12 mouse cellular contexts compared by ENCODE assay signal in the genomic region with DNA sequence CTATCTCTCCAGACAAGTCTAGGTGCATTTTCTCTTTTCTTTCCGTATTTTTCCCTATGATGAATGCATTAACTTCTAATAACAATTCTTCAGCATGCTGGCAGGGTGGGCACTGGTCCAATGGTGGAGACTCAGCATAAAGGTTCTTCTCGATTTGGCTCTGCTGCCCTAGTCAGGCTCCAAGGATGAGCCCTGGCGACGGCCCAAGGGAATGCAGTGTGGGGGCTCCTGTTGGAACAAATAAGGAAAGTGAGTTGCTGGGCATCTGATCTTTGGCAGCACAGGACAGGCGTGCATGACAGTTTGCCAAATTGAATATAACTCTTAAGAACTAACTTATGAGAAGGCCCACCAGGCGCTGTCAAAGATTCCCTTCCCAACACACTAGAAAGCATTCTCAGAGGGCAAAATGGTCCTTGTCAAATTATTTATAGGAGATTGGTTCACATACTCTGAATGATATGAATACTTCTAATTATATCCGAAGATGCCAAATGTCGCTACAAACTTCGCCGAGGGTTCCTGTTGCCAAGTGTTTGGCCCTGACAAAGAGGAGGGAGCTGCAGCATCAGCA. TPM values are rescaled to one million over a fixed set of nuclear protein-coding genes. Genes with fewer than 3 reads are reported as not detected.
DNase-seq lines count a peak whose midpoint lies in the region; ATAC-seq and TF ChIP-seq lines count a peak whose summit lies in the region.
"Had no signal": no experiment of that assay in that cellular context is flagged by ENCODE, and none has a peak within 500 bp of the region (broad histone marks: within the 10 kb centered on the region; RNA-seq: fewer than 3 reads in every experiment).

Gene Myh8 (plus strand): TSS at position 524 of the 574 bp plus-strand sequence.

- no peak for TF ChIP-seq POLR2A in lung, adult 2 months (IDR thresholded peaks at IDR 0.05; ENCODE audit: borderline replicate concordance, extremely low read depth, low read depth, low read length)
- TF ChIP-seq POLR2A in brain, embryonic 14.5 days (IDR thresholded peaks at IDR 0.05; ENCODE audit: borderline replicate concordance, extremely low read depth, insufficient read depth, insufficient read length, poor library complexity, severe bottlenecking): no peak

- no peak for ATAC-seq in forebrain, postnatal 0 days
- ATAC-seq in forebrain, embryonic 11.5 days (replicated peaks; ENCODE audit: low FRiP score): no peak
- no peak for ATAC-seq in limb, embryonic 15.5 days (ENCODE audit: insufficient number of reproducible peaks, low FRiP score, low TSS enrichment, low read depth)
- ATAC-seq: midbrain, embryonic 16.5 days had no signal

- no peaks in the 10 kb centered on the region for H3K36me3 ChIP-seq in forebrain, postnatal 0 days (ENCODE audit: insufficient read depth)
- H3K36me3 ChIP-seq in forebrain, embryonic 11.5 days (ENCODE audit: control insufficient read depth, insufficient read depth, low read length): no peaks in the 10 kb centered on the region
- H3K36me3 ChIP-seq in limb, embryonic 15.5 days: no peaks in the 10 kb centered on the region

- H3K9ac ChIP-seq in forebrain, postnatal 0 days: no peak within 1 kb of the TSS
- no peak within 1 kb of the TSS for H3K9ac ChIP-seq in forebrain, embryonic 11.5 days (ENCODE audit: low read length)
- no peak within 1 kb of the TSS for H3K9ac ChIP-seq in limb, embryonic 15.5 days

- H3K4me1 ChIP-seq in forebrain, postnatal 0 days (ENCODE audit: insufficient read depth): no peaks in the 10 kb centered on the region
- no peaks in the 10 kb centered on the region for H3K4me1 ChIP-seq in forebrain, embryonic 11.5 days (replicated peaks; ENCODE audit: control insufficient read depth, insufficient read depth, low read length)
- H3K4me1 ChIP-seq in lung, adult 2 months (ENCODE audit: control insufficient read depth, insufficient read depth, low read length): no peaks in the 10 kb centered on the region
- H3K4me1 ChIP-seq in limb, embryonic 15.5 days: no peaks in the 10 kb centered on the region

- no peak within 1 kb of the TSS for H3K4me2 ChIP-seq in forebrain, postnatal 0 days (ENCODE audit: low read depth)
- H3K4me2 ChIP-seq in forebrain, embryonic 11.5 days (ENCODE audit: low read depth, low read length, severe bottlenecking): no peak within 1 kb of the TSS
- no peak within 1 kb of the TSS for H3K4me2 ChIP-seq in limb, embryonic 15.5 days

- TF ChIP-seq CTCF in forebrain, postnatal 0 days (IDR thresholded peaks at IDR 0.05; ENCODE audit: low read depth): no peak
- TF ChIP-seq CTCF in lung, adult 2 months (IDR thresholded peaks at IDR 0.05; ENCODE audit: insufficient read depth, low read length): no peak
- TF ChIP-seq CTCF in brain, embryonic 14.5 days (IDR thresholded peaks at IDR 0.05; ENCODE audit: borderline replicate concordance, extremely low read depth, insufficient read depth, insufficient read length): 0 out of 2 replicates have a peak, but pooled peaks have one; percentile 1

- H3K9me3 ChIP-seq in forebrain, postnatal 0 days (ENCODE audit: low read length): no peaks in the 10 kb centered on the region
- no peaks in the 10 kb centered on the region for H3K9me3 ChIP-seq in forebrain, embryonic 11.5 days (ENCODE audit: control insufficient read depth, low read length)
- H3K9me3 ChIP-seq in limb, embryonic 15.5 days: no peaks in the 10 kb centered on the region

- no peak within 1 kb of the TSS for H3K4me3 ChIP-seq in forebrain, postnatal 0 days (ENCODE audit: low read depth, low read length)
- no peak within 1 kb of the TSS for H3K4me3 ChIP-seq in forebrain, embryonic 11.5 days (ENCODE audit: low read depth, low read length)
- H3K4me3 ChIP-seq in lung, adult 2 months (replicated peaks; ENCODE audit: extremely low read depth, low read depth, low read length): no peak within 1 kb of the TSS
- H3K4me3 ChIP-seq in limb, embryonic 15.5 days: no peak within 1 kb of the TSS

- WGBS in forebrain, postnatal 0 days: 54% methylated on average over 10 of the region's 10 CpGs
- 90% methylated on average over 10 of the region's 10 CpGs for WGBS in forebrain, embryonic 11.5 days
- 60% methylated on average over 10 of the region's 10 CpGs for WGBS in lung, adult 2 months
- 79% methylated on average over 10 of the region's 10 CpGs for WGBS in limb, embryonic 15.5 days

- H3K27me3 ChIP-seq in forebrain, postnatal 0 days (ENCODE audit: insufficient read depth, low read length): no peaks in the 10 kb centered on the region
- H3K27me3 ChIP-seq in forebrain, embryonic 11.5 days (ENCODE audit: control insufficient read depth, insufficient read depth, low read length): no peaks in the 10 kb centered on the region
- H3K27me3 ChIP-seq in limb, embryonic 15.5 days: no peaks in the 10 kb centered on the region

- H3K27ac ChIP-seq in forebrain, postnatal 0 days (ENCODE audit: low read depth, low read length): no peak within 1 kb of the TSS
- H3K27ac ChIP-seq in forebrain, embryonic 11.5 days (ENCODE audit: low read depth, low read length): no peak within 1 kb of the TSS
- no peak within 1 kb of the TSS for H3K27ac ChIP-seq in limb, embryonic 15.5 days

- peak; percentile 18 for DNase-seq in forebrain, postnatal 0 days
- no peak for DNase-seq in forebrain, embryonic 11.5 days (ENCODE audit: low spot score)
- no peak for DNase-seq in lung, adult 2 months
- no peak for DNase-seq in lung, postnatal 25 days (ENCODE audit: low spot score)
- peak; percentile 79 for DNase-seq in brain, embryonic 14.5 days (ENCODE audit: low read depth)
- DNase-seq in retina, embryonic 14.5 days (ENCODE audit: low spot score): no peak
- DNase-seq in urinary bladder, adult 2 months (ENCODE audit: low spot score): no peak
- DNase-seq: heart, postnatal 36 days had no signal

RNA-seq across cellular contexts. Expression of gene Myh8, which starts in this region (rescaled TPM):
- total RNA-seq in forebrain, postnatal 0 days (2014; rRNA removed): 0.38 and 2.1 TPM in 2 replicates
- 0.20 and 0.33 TPM in 2 replicates for polyA plus RNA-seq in forebrain, postnatal 0 days (2015; fragmentation: Nextera tagmentation; extraction: Ambion mirVana)
- not detected in 2 replicates for polyA plus RNA-seq in forebrain, embryonic 11.5 days (2014; fragmentation: Nextera tagmentation; extraction: Ambion mirVana)
- 41.6 TPM in 1 of 2 replicates, not detected in the other for polyA plus RNA-seq in lung, adult 2 months (2012; rRNA removed)
- 0.20 and 1.0 TPM in 2 replicates for polyA plus RNA-seq in brain, embryonic 14.5 days (2012; rRNA removed)
- polyA plus RNA-seq in limb, embryonic 15.5 days (2015; fragmentation: Nextera tagmentation; extraction: Ambion mirVana): 55.9 and 160 TPM in 2 replicates
- 0.08 and 0.15 TPM in 2 replicates for polyA plus RNA-seq in urinary bladder, adult 2 months (2012; rRNA removed)
- total RNA-seq: common myeloid progenitor, adult 5-6 weeks had no signal
- polyA plus RNA-seq: testis, adult 2 months had no signal

Comparison
In these comparisons a context has a peak if more than half of its experiments do, and no peak if none do; other contexts are left out.
1. DNase-seq: peak in forebrain, postnatal 0 days (single experiment) and brain, embryonic 14.5 days (single experiment); none in forebrain, embryonic 11.5 days (single experiment), lung, adult 2 months (single experiment), lung, postnatal 25 days (single experiment), retina, embryonic 14.5 days (single experiment) and urinary bladder, adult 2 months (single experiment).